Mouse (Mus musculus): ENCODE data around the gene Sipa1l3. TPM values are rescaled to one million over a fixed set of nuclear protein-coding genes. Genes with fewer than 3 reads are reported as not detected.
A peak's percentile ranks its signal among the peaks of the same experiment; 100 is the strongest.

Sipa1l3 gene
- polyA plus RNA-seq, 1 experiment from 2014 or later = 10.4 TPM

GRCm38 (mm10) chr7:29391761-29392512, 126.5 kb downstream of the Sipa1l3 start:
- Histone ChIP-seq H3K9me3 (no peaks in the 10 kb centered on the region), H3K4me1 (peaks cover 9% of the 10 kb centered on the region), H3K27me3 (ENCODE audit: insufficient read depth, poor library complexity, severe bottlenecking) (peaks cover 79% of the 10 kb centered on the region), H3K27ac (no peak overlapping the region), H3K4me3 (no peak overlapping the region), H3K36me3 (peaks cover 9% of the 10 kb centered on the region; the same call in 1 of the 2 replicates)
- WGBS = 79% methylated on average over 25 of the region's 25 CpGs
- DNase-seq (ENCODE audit: low spot score) = no peak

DNA sequence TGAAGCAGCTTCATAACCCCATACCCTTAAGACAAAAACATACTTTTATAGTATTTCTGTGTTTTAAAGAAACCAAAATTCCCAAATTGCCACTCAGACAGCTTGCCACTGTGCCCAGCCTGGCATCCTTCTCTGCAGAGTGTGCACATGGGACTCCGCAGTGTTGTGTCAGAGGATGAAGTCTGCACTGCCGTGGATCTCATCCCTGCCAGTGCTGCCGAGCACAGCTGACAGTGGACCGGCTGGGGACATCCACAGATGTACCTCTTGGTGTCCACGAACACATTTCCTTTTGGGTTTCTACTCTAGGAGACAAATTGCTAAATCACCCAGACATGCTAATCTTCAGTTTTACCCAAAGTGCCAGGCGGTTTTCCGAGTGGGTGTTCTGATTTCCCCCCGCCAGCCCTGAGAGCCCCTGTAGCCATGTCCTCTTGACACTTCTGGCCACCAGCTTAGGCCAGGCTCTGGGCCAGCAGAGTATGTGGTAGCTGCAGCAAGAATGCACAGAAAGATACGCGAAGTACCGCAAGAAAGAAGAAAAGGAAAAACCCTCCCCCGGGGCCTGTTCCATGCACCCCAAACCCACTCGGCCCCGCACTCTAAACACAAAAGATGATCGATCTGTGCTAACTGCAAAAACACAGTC, 127.2 kb downstream of the Sipa1l3 start:
- H3K4me3 ChIP-seq = no peak overlapping the region
- peaks cover 79% of the 10 kb centered on the region for H3K27me3 ChIP-seq (ENCODE audit: insufficient read depth, poor library complexity, severe bottlenecking)
- DNase-seq (ENCODE audit: low spot score) = no peak
- H3K36me3 ChIP-seq = peaks cover 11% of the 10 kb centered on the region; the same call in 1 of the 2 replicates
- WGBS = 90% methylated on average over 15 of the region's 15 CpGs
- no peaks in the 10 kb centered on the region for H3K9me3 ChIP-seq
- no peak overlapping the region for H3K27ac ChIP-seq
- peaks cover 9% of the 10 kb centered on the region for H3K4me1 ChIP-seq

DNA sequence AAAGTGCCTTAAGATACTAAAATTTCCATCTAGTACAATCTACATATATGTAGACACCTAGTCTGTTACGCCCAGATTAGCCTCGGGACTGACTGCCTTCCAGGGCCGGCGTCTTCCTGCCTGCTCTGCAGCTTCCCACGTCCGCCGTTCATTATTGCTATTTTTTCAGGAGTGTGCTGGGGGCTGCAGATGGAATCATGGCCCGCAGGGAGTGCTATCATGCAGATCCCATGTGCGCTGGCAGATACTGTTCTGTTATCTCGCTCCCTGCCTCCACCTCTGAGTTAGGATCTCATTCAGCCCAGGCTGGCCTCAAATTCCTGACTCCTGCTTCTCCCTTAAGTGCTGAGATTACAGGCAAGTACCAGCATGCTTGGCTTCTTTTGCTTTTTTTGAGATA, 128.2 kb downstream of the Sipa1l3 start:
- Histone ChIP-seq H3K4me3 (no peak overlapping the region), H3K27ac (no peak overlapping the region), H3K36me3 (peaks cover 12% of the 10 kb centered on the region; the same call in 1 of the 2 replicates), H3K27me3 (ENCODE audit: insufficient read depth, poor library complexity, severe bottlenecking) (peaks cover 77% of the 10 kb centered on the region), H3K4me1 (peaks cover 9% of the 10 kb centered on the region), H3K9me3 (no peaks in the 10 kb centered on the region)
- no peak for DNase-seq (ENCODE audit: low spot score)
- WGBS = 37% methylated on average over 10 of the region's 10 CpGs

DNA sequence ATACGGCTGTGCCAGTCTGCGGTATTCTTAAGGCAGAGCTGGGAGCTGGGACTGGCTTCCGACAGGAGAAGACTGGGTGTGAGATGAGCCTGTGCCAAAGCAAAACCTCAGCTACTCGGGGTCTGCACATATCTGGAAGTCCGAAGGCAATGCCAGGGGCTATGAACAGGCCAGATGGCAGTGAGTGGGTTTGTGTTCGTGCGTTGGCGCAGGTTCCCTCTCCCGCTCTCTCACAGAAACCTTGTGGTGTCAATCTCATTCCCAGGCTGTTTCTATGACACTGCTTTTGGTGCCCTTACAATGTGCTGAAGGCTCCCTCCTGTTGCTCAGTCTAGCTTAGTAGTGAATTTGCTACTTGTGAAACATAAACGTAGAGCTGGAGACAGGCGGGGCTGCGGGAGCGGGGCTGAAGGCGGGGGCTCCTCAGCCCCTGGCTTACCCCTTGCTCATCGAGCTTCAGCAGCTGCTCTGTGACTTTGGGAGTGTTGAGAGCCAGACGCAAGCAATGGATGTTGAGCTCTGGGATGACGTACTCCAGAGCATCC, 130.8 kb downstream of the Sipa1l3 start:
- WGBS = 77% methylated on average over 17 of the region's 17 CpGs
- Histone ChIP-seq H3K27ac (no peak overlapping the region), H3K36me3 (peaks cover 5% of the 10 kb centered on the region; the same call in 1 of the 2 replicates), H3K4me3 (no peak overlapping the region), H3K9me3 (no peaks in the 10 kb centered on the region), H3K4me1 (peaks cover 9% of the 10 kb centered on the region), H3K27me3 (ENCODE audit: insufficient read depth, poor library complexity, severe bottlenecking) (peaks cover 74% of the 10 kb centered on the region)
- no peak for DNase-seq (ENCODE audit: low spot score)

DNA sequence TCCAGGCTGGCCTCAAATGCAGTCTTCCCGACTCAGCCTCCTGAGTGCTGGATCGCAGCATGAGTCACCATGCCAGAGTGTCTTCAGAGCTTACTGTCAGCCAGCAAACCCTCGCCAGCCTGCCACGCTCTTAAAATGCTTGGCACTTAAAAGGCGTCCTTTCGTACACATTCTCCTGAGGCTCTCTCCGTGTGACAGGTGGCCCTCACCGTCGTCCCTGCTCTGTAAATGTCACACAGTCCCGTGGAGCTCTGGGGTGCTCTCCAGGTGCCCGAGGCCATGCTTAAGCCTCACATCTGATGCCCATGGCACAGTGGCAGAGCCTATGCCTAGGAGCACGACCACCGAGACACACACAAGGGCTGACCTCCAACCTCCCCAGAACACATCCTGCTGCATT, 132.1 kb downstream of the Sipa1l3 start:
- no peak for DNase-seq (ENCODE audit: low spot score)
- H3K27me3 ChIP-seq (ENCODE audit: insufficient read depth, poor library complexity, severe bottlenecking) = peaks cover 74% of the 10 kb centered on the region
- H3K36me3 ChIP-seq = peaks cover 10% of the 10 kb centered on the region
- WGBS = 90% methylated on average over 13 of the region's 13 CpGs
- H3K4me3 ChIP-seq = no peak overlapping the region
- peaks cover 6% of the 10 kb centered on the region; the same call in 1 of the 2 replicates for H3K4me1 ChIP-seq
- no peaks in the 10 kb centered on the region for H3K9me3 ChIP-seq
- H3K27ac ChIP-seq = no peak overlapping the region

DNA sequence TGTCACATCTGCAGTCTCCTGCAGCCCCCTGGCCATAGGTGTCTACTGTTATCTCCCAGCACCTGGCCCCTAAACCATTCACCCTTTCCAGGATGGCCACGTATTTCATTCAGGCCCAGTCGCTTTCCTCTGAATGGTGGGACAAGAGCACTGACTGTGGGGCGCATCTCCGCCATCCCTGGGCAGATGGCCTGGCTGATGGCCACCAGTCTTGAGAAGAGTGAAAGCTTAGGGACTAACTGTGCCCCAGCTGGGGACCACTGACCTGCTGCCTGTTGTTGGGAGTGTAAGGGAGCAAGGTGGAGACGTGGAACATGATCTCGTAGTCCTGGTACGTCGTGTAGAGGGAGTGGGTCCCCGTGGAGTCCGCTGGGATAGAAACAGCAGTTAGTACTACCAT, 132.7 kb downstream of the Sipa1l3 start:
- Histone ChIP-seq H3K36me3 (peaks cover 10% of the 10 kb centered on the region), H3K27me3 (ENCODE audit: insufficient read depth, poor library complexity, severe bottlenecking) (peaks cover 74% of the 10 kb centered on the region)
- WGBS = 91% methylated on average over 10 of the region's 10 CpGs

DNA sequence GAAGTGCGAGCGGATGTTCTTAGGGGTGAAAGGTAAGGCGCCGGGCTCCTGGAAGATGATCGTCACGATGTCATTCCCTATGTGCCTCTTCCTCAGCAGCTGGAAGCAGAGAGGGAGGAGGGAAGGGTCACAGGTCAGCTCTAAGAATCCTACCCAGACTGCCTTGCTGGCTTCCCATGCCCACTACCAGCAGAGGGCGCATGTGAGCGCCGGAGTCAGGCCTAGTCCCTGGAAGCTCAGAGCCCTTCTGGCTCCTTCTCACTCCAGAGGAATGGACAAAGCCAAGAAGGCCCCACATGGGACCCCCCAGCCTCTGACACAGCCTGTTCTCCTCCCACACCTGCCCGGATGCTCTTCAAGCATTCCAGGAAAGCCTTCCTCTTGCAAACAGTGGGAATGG, 135.2 kb downstream of the Sipa1l3 start:
- Histone ChIP-seq H3K4me3 (no peak overlapping the region), H3K9me3 (no peaks in the 10 kb centered on the region), H3K4me1 (no peaks in the 10 kb centered on the region), H3K36me3 (peaks cover 10% of the 10 kb centered on the region), H3K27ac (no peak overlapping the region), H3K27me3 (ENCODE audit: insufficient read depth, poor library complexity, severe bottlenecking) (peaks cover 89% of the 10 kb centered on the region)
- DNase-seq (ENCODE audit: low spot score) = peak; percentile 90
- WGBS = 28% methylated on average over 10 of the region's 10 CpGs

More for the DNA sequence above, 132.7 kb downstream of the Sipa1l3 start:
- no peak overlapping the region for H3K4me3 ChIP-seq
- DNase-seq (ENCODE audit: low spot score) = no peak
- H3K9me3 ChIP-seq = no peaks in the 10 kb centered on the region
- no peak overlapping the region for H3K27ac ChIP-seq
- peaks cover 6% of the 10 kb centered on the region; the same call in 1 of the 2 replicates for H3K4me1 ChIP-seq

- peaks cover 82% of the 10 kb centered on the region for H3K27me3 ChIP-seq (ENCODE audit: insufficient read depth, poor library complexity, severe bottlenecking)
- WGBS = 83% methylated on average over 7 of the region's 7 CpGs
- no peak for DNase-seq (ENCODE audit: low spot score)
- H3K9me3 ChIP-seq = no peaks in the 10 kb centered on the region
- H3K4me3 ChIP-seq = no peak overlapping the region
- no peaks in the 10 kb centered on the region for H3K4me1 ChIP-seq
- peaks cover 15% of the 10 kb centered on the region for H3K36me3 ChIP-seq
- H3K27ac ChIP-seq = no peak overlapping the region
Observed at GRCm38 (mm10) chr7:29381466-29382040, 136.9 kb downstream of the Sipa1l3 start.

DNA sequence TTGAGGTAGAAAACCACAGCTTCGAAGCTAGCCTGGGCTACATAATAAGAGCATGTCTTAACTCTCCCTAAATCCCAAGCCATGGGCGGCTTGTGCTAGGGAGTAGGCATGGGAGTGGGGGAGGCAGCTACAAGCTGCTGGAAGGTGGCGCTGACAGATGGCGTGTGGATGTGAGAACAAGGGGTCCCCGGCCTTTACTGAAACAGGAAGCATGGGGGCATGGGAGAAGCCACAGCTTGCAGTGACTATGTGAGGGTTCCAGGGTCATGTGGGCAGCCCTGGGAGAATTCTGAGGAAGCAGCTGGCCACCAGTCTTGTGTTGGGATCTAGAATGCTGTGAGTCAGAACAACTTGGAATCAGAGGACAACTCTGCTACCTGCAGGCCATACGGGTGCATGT, 144.4 kb downstream of the Sipa1l3 start:
- Histone ChIP-seq H3K4me1 (no peaks in the 10 kb centered on the region), H3K27ac (no peak overlapping the region), H3K27me3 (ENCODE audit: insufficient read depth, poor library complexity, severe bottlenecking) (peaks cover 32% of the 10 kb centered on the region), H3K4me3 (no peak overlapping the region), H3K36me3 (peaks cover 6% of the 10 kb centered on the region; the same call in 1 of the 2 replicates), H3K9me3 (no peaks in the 10 kb centered on the region)
- WGBS = 80% methylated on average over 6 of the region's 6 CpGs
- DNase-seq (ENCODE audit: low spot score) = no peak

GRCm38 (mm10) chr7:29372123-29372522, 146.3 kb downstream of the Sipa1l3 start:
- no peaks in the 10 kb centered on the region for H3K36me3 ChIP-seq
- 0 out of 2 replicates have a peak, but pooled peaks cover 8% of the 10 kb centered on the region for H3K4me1 ChIP-seq
- no peaks in the 10 kb centered on the region for H3K9me3 ChIP-seq
- DNase-seq (ENCODE audit: low spot score) = no peak
- WGBS = 79% methylated on average over 5 of the region's 5 CpGs
- no peak overlapping the region for H3K27ac ChIP-seq
- H3K4me3 ChIP-seq = no peak overlapping the region
- peaks cover 21% of the 10 kb centered on the region; the same call in 1 of the 2 replicates for H3K27me3 ChIP-seq (ENCODE audit: insufficient read depth, poor library complexity, severe bottlenecking)

GRCm38 (mm10) chr7:29370031-29370430, 148.4 kb downstream of the Sipa1l3 start:
- DNase-seq (ENCODE audit: low spot score) = no peak
- peaks cover 21% of the 10 kb centered on the region; the same call in 1 of the 2 replicates for H3K27me3 ChIP-seq (ENCODE audit: insufficient read depth, poor library complexity, severe bottlenecking)
- WGBS = 70% methylated on average over 6 of the region's 6 CpGs
- no peaks in the 10 kb centered on the region for H3K9me3 ChIP-seq
- H3K36me3 ChIP-seq = peaks cover 5% of the 10 kb centered on the region; the same call in 1 of the 2 replicates
- 0 out of 2 replicates have a peak, but pooled peaks cover 8% of the 10 kb centered on the region for H3K4me1 ChIP-seq
- no peak overlapping the region for H3K4me3 ChIP-seq
- H3K27ac ChIP-seq = no peak overlapping the region

DNA sequence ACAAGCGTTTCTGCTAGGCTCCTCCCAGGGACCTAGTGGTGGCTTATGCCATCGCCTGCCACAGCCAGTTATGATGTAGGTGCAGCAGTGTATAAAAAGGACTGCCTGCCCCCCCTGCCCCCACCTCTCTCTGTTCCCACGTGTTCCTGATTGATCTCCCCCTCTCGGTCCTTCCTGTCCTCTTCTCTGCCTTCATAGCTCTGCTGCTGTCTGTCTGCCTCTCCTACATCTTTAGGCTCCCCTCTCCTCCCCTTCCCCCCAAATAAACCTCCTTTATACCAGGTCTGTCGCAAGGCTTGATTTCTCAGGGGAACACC, 150.5 kb downstream of the Sipa1l3 start:
- WGBS = 58% methylated on average over 5 of the region's 5 CpGs

More for the DNA sequence above, 150.5 kb downstream of the Sipa1l3 start:
- no peak for DNase-seq (ENCODE audit: low spot score)
- H3K4me3 ChIP-seq = no peak overlapping the region
- no peak overlapping the region for H3K27ac ChIP-seq
- H3K36me3 ChIP-seq = peaks cover 5% of the 10 kb centered on the region; the same call in 1 of the 2 replicates
- 0 out of 2 replicates have a peak, but pooled peaks cover 8% of the 10 kb centered on the region for H3K4me1 ChIP-seq
- H3K9me3 ChIP-seq = no peaks in the 10 kb centered on the region
- 0 out of 2 replicates have a peak, but pooled peaks cover 11% of the 10 kb centered on the region for H3K27me3 ChIP-seq (ENCODE audit: insufficient read depth, poor library complexity, severe bottlenecking)

Data from heart, embryonic 10.5 days (tissue).